Mouse (Mus musculus): ENCODE results near the gene Brix1.

DNA sequence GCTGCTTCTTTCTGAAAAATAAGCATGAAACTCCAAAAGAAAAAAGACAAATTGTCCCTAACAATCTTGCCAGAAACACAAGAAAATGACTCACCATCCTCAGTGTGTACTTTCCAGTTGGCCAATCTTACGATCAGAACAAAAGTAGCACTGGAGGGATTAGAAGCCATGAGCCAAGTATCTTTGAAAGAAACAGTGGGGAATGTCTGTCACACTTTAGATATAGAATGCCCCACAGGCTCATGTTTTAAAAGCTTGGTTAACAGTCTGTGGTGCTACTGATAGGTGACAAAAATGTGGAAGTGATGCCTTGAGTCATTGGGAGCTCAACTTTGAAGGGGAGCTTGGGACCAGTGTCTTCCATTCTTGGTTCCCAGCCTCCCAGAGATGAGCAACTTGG lies 43.5 kb downstream of the Brix1 start:
- no peak for TF ChIP-seq MAX (IDR thresholded peaks at IDR 0.05; ENCODE audit: low read length)
- TF ChIP-seq MAFK (IDR thresholded peaks at IDR 0.05; ENCODE audit: insufficient replicate concordance, low read length) = no peak
- TF ChIP-seq CTCF (conservative IDR thresholded peaks at IDR 0.05 in 1 of 2, IDR thresholded peaks at IDR 0.05 in 1 of 2; ENCODE audit: low read depth in 2 of 2, low read length in 2 of 2) = no peak
- TF ChIP-seq POLR2AphosphoS2 (IDR thresholded peaks at IDR 0.05; ENCODE audit: low read depth, low read length) = no peak
- no peak for TF ChIP-seq BHLHE40 (IDR thresholded peaks at IDR 0.05; ENCODE audit: low read depth, low read length)
- TF ChIP-seq EP300 (IDR thresholded peaks at IDR 0.05; ENCODE audit: low read length) = no peak
- TF ChIP-seq RCOR1 (conservative IDR thresholded peaks at IDR 0.05; ENCODE audit: low read depth, low read length) = no peak
- TF ChIP-seq UBTF (IDR thresholded peaks at IDR 0.05; ENCODE audit: low read depth, low read length) = no peak
- TF ChIP-seq POLR2A (IDR thresholded peaks at IDR 0.05; ENCODE audit: low read depth, low read length) = no peak
- no peak for TF ChIP-seq CHD2 (IDR thresholded peaks at IDR 0.05; ENCODE audit: low read length)
- TF ChIP-seq USF2 (conservative IDR thresholded peaks at IDR 0.05; ENCODE audit: low read depth, low read length) = no peak
- TF ChIP-seq SIN3A (IDR thresholded peaks at IDR 0.05; ENCODE audit: low read length) = no peak
- TF ChIP-seq HCFC1 (IDR thresholded peaks at IDR 0.05; ENCODE audit: low read depth, low read length) = no peak
- TF ChIP-seq NRF1 (IDR thresholded peaks at IDR 0.05; ENCODE audit: low read depth, low read length) = no peak
